ENCODE assay signal across 14 mouse cellular contexts in the genomic region with DNA sequence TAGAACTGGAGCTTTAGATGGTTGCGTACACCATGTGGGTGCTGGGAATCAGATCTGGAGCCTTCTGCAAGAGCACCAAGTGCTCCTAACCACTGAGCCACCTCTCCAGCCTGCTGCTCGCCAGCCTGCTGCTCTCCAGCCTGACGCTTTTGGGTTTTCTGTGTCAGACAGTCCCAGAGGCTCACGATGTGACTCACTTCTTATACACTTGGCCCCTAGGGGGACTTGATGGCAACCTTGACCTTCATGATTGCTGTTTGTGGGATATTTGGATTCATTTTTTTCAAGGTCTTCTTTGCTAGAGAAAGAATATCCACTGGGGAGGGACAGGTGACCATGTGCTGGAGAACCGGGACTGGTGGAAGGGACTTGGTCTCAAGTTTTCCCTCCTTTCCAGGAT. TPM values are rescaled to one million over a fixed set of nuclear protein-coding genes. Genes with fewer than 3 reads are reported as not detected.
DNase-seq lines count a peak whose midpoint lies in the region.
"Had no signal": no experiment of that assay in that cellular context is flagged by ENCODE, and none has a peak within 500 bp of the region (broad histone marks: within the 10 kb centered on the region; RNA-seq: fewer than 3 reads in every experiment).

No protein-coding gene starts in this region.

- peak; percentile 81 for DNase-seq in adrenal gland, adult 2 months
- DNase-seq in adrenal gland, adult 18-20 months (ENCODE audit: low spot score in 2 of 2): no peak
- peak; percentile 81 for DNase-seq in heart, adult 11 months
- DNase-seq in heart, postnatal 4 days: no peak
- peak; percentile 17 for DNase-seq in NIH3T3 (ENCODE audit: low read depth)
- DNase-seq in adrenal gland, postnatal 36 days: peak; percentile 67 to 72
- DNase-seq in T-cell, adult 2 months (ENCODE audit: low spot score): no peak
- DNase-seq: cerebellum, adult 2 months; cerebellum, adult 9-11 months; cerebellum, postnatal 25 days; gastrocnemius, postnatal 10 days; gastrocnemius, postnatal 36 days; kidney, adult 11 months; kidney, adult 8-10 months had no signal

RNA-seq across cellular contexts. Expression of a gene that starts 40.6 kb away (rescaled TPM):
- total RNA-seq in adrenal gland, adult 2 months (2021): 10 to 100 TPM; 60.7 to 81.2 TPM
- 7.0 and 7.2 TPM in 2 replicates for polyA plus RNA-seq in adrenal gland, adult 2 months (2012; rRNA removed)
- 10 to 100 TPM; 56.0 to 67.1 TPM for total RNA-seq in adrenal gland, adult 18-20 months (2021)
- total RNA-seq in heart, postnatal 4 days (2021): 10 to 100 TPM; 73.4 to 87.1 TPM
- 10 to 100 TPM; 71.2 to 75.4 TPM for total RNA-seq in adrenal gland, postnatal 36 days (2021)

RNA-seq across cellular contexts. Expression of a gene that starts 49.2 kb away (rescaled TPM):
- 10 to 100 TPM in 1 of 2 experiments, 1 to 10 TPM in 1; 4.8 to 18.6 TPM for total RNA-seq in adrenal gland, adult 2 months (2021)
- polyA plus RNA-seq in adrenal gland, adult 2 months (2012; rRNA removed): 8.7 and 11.3 TPM in 2 replicates
- 10 to 100 TPM in 1 of 2 experiments, 1 to 10 TPM in 1; 5.7 to 11.4 TPM for total RNA-seq in adrenal gland, adult 18-20 months (2021)
- total RNA-seq in heart, postnatal 4 days (2021): 1 to 10 TPM; 4.0 to 5.4 TPM
- 10 to 100 TPM in 1 of 2 experiments, 1 to 10 TPM in 1; 5.7 to 11.5 TPM for total RNA-seq in adrenal gland, postnatal 36 days (2021)

Comparison
In these comparisons a context has a peak if more than half of its experiments do, and no peak if none do; other contexts are left out.
1. DNase-seq: peak in adrenal gland, adult 2 months (single experiment), heart, adult 11 months (single experiment), NIH3T3 (single experiment) and adrenal gland, postnatal 36 days (2 of 2); none in adrenal gland, adult 18-20 months (0 of 2), heart, postnatal 4 days (single experiment) and T-cell, adult 2 months (single experiment).